Mouse (Mus musculus) lung, postnatal 0 days (tissue): ENCODE results near the gene Kcnj9. TPM values are rescaled to one million over a fixed set of nuclear protein-coding genes. Genes with fewer than 3 reads are reported as not detected.

Experiments
- ATAC-seq: fragments of 200-750 bp; cut with Nextera tagmentation; 2 replicates; pipeline ENCODE4 v1.8.0; 2017; ENCODE audit warnings: moderate library complexity
- DNase-seq: peaks from one replicate; pipeline ENCODE4 v3.0.0-alpha.2; 2016; ENCODE audit warnings: low spot score
- H3K27ac ChIP-seq: fragments of 300-500 bp; sonication (generic); 2 replicates; pipeline ENCODE4 v1.5.1; 2014; ENCODE audit warnings: antibody characterized with exemption, mild to moderate bottlenecking, low read length, mixed read lengths
- H3K27me3 ChIP-seq: fragments of 300-500 bp; sonication (generic); replicated peaks from 2 replicates; pipeline ENCODE4 v1.6.1; 2014; ENCODE audit warnings: low read length, mixed read lengths; ENCODE audit not compliant: insufficient read depth
- H3K36me3 ChIP-seq: fragments of 300-500 bp; sonication (generic); 2 replicates; pipeline ENCODE4 v1.6.1; 2014; ENCODE audit warnings: low read length, mixed read lengths; ENCODE audit not compliant: insufficient read depth
- H3K4me1 ChIP-seq: fragments of 300-500 bp; sonication (generic); 2 replicates; pipeline ENCODE4 v1.6.1; 2014; ENCODE audit warnings: antibody characterized with exemption, low read depth, low read length, mixed read lengths; ENCODE audit not compliant: insufficient read depth
- H3K4me2 ChIP-seq: fragments of 300-500 bp; sonication (generic); replicated peaks from 2 replicates; pipeline ENCODE4 v1.6.1; 2014; ENCODE audit warnings: low read depth, mild to moderate bottlenecking, low read length, moderate library complexity, mixed read lengths
- H3K4me3 ChIP-seq: fragments of 300-500 bp; sonication (generic); 2 replicates; pipeline ENCODE4 v1.5.1; 2014; ENCODE audit warnings: low read depth, low read length
- H3K9ac ChIP-seq: fragments of 300-500 bp; sonication (generic); replicated peaks from 2 replicates; pipeline ENCODE4 v1.6.1; 2014; ENCODE audit warnings: low read depth, mild to moderate bottlenecking
- H3K9me3 ChIP-seq: fragments of 300-500 bp; sonication (generic); 2 replicates; pipeline ENCODE4 v1.6.1; 2016; ENCODE audit warnings: low read length, mixed read lengths
- CTCF ChIP-seq: IDR thresholded peaks from 2 replicates; pipeline ENCODE4 v1.5.1; 2016; ENCODE audit warnings: antibody characterized with exemption, mild to moderate bottlenecking
- EP300 ChIP-seq: IDR thresholded peaks from 2 replicates; pipeline ENCODE4 v1.6.1; 2016; ENCODE audit warnings: antibody characterized with exemption, mild to moderate bottlenecking, control low read depth
- WGBS: fragments of 180-500 bp; shearing (Covaris S2); extraction: QIAGEN DNeasy Blood & Tissue Kit; methylation state at CpG from one replicate; pipeline ENCODE4 v1.1.7; 2014; 5-methylcytosine and 5-hydroxymethylcytosine counted together
- polyA plus RNA-seq: library from polyadenylated mRNA; unstranded; fragments of >200 nt; fragmentation: Nextera tagmentation; extraction: Ambion mirVana; gene quantifications from 2 replicates; pipeline ENCODE4 v1.2.1, GENCODE M21; 2015

Kcnj9 gene
- not detected in 2 replicates for polyA plus RNA-seq

DNA sequence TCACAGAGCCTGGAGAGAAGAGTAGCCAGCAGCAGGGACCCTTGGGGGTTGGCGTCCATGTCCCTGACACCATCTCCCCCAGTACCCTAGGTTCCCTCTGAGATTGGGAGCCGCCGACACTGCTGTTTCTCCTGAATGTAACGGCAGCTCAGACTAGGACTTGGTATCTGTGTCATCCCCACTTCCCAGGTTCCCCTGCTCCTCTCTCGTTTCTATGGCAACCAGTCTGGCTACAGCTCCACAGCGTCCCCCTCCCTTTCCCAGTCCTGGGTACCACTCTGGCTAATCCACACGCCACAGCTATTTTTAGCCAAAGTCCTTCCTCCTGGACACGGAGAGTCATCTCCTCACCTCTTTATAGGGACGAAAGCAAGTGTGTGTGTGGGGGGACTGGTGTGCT, at the start of gene Kcnj9:
TSS of gene Kcnj9 (minus strand) at position 188 of the 400 bp plus-strand sequence.
- TF ChIP-seq EP300 (no peak), CTCF (no peak)
- DNase-seq (no peak), ATAC-seq (no peak)
- 22% methylated on average over 9 of the region's 9 CpGs for WGBS
- H3K27ac ChIP-seq = no peak within 1 kb of the TSS
- H3K27me3 ChIP-seq = peaks cover 39% of the 10 kb centered on the region; the same call in 1 of the 2 replicates
- no peak within 1 kb of the TSS for H3K4me3 ChIP-seq
- no peaks in the 10 kb centered on the region; the same call in 1 of the 2 replicates for H3K4me1 ChIP-seq
- H3K36me3 ChIP-seq = no peaks in the 10 kb centered on the region
- H3K9me3 ChIP-seq = no peaks in the 10 kb centered on the region
- no peak within 1 kb of the TSS for H3K9ac ChIP-seq
- no peak within 1 kb of the TSS for H3K4me2 ChIP-seq

DNA sequence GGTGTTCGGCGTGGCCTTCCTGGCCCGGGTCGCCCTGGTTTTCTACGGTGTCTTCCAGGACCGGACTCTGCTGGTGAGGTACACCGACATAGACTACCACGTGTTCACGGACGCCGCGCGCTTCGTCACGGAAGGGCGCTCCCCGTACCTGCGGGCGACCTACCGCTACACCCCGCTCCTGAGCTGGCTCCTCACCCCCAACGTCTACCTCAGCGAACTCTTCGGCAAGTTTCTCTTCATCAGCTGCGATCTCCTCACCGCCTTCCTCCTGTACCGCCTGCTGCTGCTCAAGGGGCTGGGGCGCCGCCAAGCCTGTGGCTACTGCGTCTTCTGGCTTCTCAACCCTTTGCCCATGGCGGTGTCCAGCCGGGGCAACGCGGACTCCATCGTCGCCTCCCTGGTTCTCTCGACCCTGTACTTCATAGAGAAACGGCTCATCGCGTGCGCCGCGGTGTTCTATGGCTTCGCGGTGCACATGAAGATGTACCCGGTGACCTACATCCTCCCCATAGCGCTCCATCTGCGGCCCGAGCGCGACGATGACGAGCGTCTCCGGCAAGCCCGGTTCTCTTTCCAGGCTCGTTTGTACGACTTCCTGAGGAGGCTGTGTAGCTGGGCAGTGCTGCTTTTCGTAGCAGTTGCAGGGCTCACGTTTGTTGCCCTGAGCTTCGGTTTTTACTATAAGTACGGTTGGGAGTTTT, 47.8 kb upstream of the Kcnj9 start:
- Histone ChIP-seq H3K9me3 (no peaks in the 10 kb centered on the region), H3K4me2 (peak overlapping the region; percentile 96), H3K27ac (peak overlapping the region; percentile 75), H3K4me1 (peaks cover 10% of the 10 kb centered on the region; the same call in 1 of the 2 replicates), H3K9ac (peak overlapping the region; percentile 78), H3K27me3 (no peaks in the 10 kb centered on the region), H3K36me3 (no peaks in the 10 kb centered on the region), H3K4me3 (peak overlapping the region; percentile 86)
- DNase-seq = peak; percentile 37
- TF ChIP-seq EP300 (no peak), CTCF (no peak)
- 2% methylated on average over 61 of the region's 62 CpGs for WGBS
- ATAC-seq = peak; percentile 27

DNA sequence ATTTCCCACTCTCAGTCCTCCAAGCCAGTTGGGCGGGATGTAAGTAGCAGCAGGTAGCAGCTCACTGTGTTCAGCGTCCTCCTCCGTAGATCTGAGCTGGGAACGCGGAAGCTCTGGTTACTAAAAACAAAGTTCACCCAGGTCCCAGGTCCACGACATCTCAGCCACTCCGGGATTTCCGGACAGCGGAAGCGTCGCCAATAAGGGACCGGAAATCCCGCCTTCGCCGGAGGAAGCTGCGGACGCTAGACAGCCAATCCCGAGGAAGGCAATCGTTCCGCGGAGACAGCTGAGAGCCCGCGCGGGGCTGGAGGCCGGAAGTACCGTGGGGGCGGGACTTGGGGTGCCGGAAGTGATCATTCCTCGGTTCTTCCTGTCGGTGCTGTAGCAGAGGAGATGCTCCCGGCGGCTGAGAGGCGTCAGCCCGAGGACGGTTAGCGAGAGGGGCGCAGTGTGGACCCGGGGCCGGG, 47.1 kb upstream of the Kcnj9 start, which contains the start of gene Pigm:
TSS of gene Pigm (plus strand) at position 349 of the 470 bp plus-strand sequence.
- peak; percentile 99 for DNase-seq
- peak within 1 kb of the TSS; percentile 78 for H3K9ac ChIP-seq
- ATAC-seq = peak; percentile 99
- no peaks in the 10 kb centered on the region for H3K27me3 ChIP-seq
- no peaks in the 10 kb centered on the region for H3K9me3 ChIP-seq
- peak within 1 kb of the TSS; percentile 86 for H3K4me3 ChIP-seq
- TF ChIP-seq CTCF (no peak), EP300 (peak; percentile 86)
- 0% methylated on average over 39 of the region's 39 CpGs for WGBS
- H3K36me3 ChIP-seq = no peaks in the 10 kb centered on the region
- peaks cover 10% of the 10 kb centered on the region; the same call in 1 of the 2 replicates for H3K4me1 ChIP-seq
- H3K4me2 ChIP-seq = peak within 1 kb of the TSS; percentile 96
- H3K27ac ChIP-seq = peak within 1 kb of the TSS; percentile 83

DNA sequence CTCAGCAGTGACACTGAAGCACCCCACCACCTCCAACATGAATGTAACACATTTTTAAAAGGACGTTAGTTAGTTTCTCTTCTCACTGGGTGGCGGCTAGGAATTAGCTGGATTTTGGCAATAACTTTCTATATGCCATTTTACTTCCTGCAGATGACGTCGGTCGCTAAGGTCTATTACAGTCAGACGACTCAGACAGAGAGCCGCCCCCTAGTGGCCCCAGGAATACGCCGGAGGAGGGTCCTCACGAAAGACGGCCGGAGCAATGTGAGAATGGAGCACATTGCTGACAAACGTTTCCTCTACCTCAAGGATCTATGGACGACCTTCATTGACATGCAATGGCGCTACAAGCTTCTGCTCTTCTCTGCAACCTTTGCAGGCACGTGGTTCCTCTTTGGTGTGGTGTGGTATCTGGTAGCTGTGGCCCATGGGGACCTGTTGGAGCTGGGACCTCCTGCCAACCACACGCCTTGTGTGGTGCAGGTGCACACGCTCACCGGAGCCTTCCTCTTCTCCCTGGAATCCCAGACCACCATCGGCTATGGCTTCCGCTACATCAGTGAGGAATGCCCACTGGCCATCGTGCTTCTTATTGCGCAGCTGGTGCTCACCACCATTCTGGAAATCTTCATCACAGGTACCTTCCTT, 39.8 kb upstream of the Kcnj9 start:
- Histone ChIP-seq H3K27me3 (no peaks in the 10 kb centered on the region), H3K4me3 (no peak overlapping the region), H3K4me2 (peak overlapping the region; percentile 32; the same call in 1 of the 2 replicates), H3K9me3 (no peaks in the 10 kb centered on the region), H3K36me3 (no peaks in the 10 kb centered on the region), H3K9ac (no peak overlapping the region), H3K4me1 (no peaks in the 10 kb centered on the region), H3K27ac (no peak overlapping the region)
- ATAC-seq (peak; percentile 71), DNase-seq (peak; percentile 76)
- 23% methylated on average over 23 of the region's 23 CpGs for WGBS
- peak; percentile 73 for TF ChIP-seq CTCF
- TF ChIP-seq EP300 = no peak

DNA sequence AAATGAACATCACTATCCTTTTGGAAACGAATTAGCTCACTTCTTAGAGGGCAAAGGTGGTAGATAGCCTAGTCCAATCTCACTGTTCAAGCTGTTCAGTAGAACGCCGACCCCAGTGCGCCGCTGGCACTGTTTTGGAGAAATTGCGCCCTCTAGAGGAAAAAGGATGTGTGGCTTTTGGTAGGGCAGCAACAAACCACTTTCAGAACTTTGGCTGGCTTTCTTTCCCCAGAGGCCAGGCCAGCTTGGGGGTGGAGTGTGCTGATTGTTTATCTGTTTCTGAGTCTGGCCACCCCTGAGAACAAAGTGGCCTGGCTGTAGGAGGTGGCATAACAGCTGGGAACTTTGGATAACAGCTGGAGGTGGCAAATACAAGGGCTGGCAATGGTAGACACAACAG, 35.6 kb upstream of the Kcnj9 start:
- peak; percentile 82 for ATAC-seq
- Histone ChIP-seq H3K36me3 (no peaks in the 10 kb centered on the region), H3K27ac (no peak overlapping the region), H3K4me1 (no peaks in the 10 kb centered on the region), H3K9ac (no peak overlapping the region), H3K27me3 (no peaks in the 10 kb centered on the region), H3K4me2 (no peak overlapping the region), H3K4me3 (no peak overlapping the region), H3K9me3 (no peaks in the 10 kb centered on the region)
- peak; percentile 78 for DNase-seq
- TF ChIP-seq CTCF (peak; percentile 78), EP300 (no peak)
- 13% methylated on average over 6 of the region's 6 CpGs for WGBS

DNA sequence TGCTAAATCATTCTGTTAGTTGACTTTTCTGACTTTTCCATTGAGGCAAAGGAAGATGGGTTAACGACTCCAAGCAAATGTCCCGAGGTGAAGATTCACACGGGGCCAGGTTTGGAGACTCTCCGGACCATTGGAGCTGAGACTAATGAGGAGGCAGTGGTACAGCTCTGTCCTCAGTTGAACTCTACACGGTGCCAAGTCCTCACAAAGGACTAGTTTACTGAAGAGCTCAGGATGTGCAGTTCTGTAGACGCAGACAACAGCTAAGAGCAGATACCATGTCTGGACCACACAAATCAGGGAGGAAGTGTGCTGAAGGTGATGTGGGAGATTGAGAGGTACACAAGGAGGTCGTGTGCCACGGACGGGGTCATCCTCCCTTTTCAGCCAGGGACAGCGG, 29.2 kb upstream of the Kcnj9 start:
- Histone ChIP-seq H3K4me1 (no peaks in the 10 kb centered on the region), H3K27me3 (no peaks in the 10 kb centered on the region), H3K4me2 (no peak overlapping the region), H3K27ac (no peak overlapping the region), H3K36me3 (no peaks in the 10 kb centered on the region), H3K9me3 (no peaks in the 10 kb centered on the region), H3K4me3 (no peak overlapping the region), H3K9ac (no peak overlapping the region)
- TF ChIP-seq EP300 (no peak), CTCF (no peak)
- no peak for ATAC-seq
- DNase-seq = no peak
- WGBS = 78% methylated on average over 10 of the region's 10 CpGs
